Mouse (Mus musculus) heart, adult 11 months (tissue): ENCODE results near the gene Cd44.

Source experiments
- DNase-seq: peaks from one replicate; pipeline ENCODE4 v3.0.0; 2022

Cd44 gene

GRCm38 (mm10) chr2:102913833-102914545 lies 12.5 kb upstream of the Cd44 start:
- peak; percentile 72 for DNase-seq

- no peak for DNase-seq
Measured at GRCm38 (mm10) chr2:102912951-102913350, 11.5 kb upstream of the Cd44 start.

DNA sequence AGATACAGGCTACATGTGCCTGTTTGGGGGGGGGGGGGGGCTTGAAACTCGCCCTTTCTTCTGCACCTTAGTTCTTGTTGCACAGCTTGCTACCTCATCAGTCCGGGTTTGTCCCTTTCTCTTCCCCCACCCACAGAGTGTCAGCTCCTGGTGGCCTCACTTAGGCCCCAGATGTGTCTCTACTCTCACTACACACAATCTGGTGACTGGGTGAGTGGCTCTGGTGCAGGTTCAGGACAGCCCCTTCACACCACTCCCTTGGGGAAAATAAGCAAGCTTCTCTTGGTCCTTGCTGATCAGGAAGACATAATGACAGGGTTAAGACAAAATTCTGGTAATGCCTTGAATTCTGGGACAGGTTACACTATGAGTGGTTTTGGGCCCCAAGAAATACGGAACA lies 11.0 kb upstream of the Cd44 start:
- no peak for DNase-seq

GRCm38 (mm10) chr2:102909403-102909802 lies 7.9 kb upstream of the Cd44 start:
- no peak for DNase-seq

GRCm38 (mm10) chr2:102905604-102906003 lies 4.1 kb upstream of the Cd44 start:
- DNase-seq: no peak

DNA sequence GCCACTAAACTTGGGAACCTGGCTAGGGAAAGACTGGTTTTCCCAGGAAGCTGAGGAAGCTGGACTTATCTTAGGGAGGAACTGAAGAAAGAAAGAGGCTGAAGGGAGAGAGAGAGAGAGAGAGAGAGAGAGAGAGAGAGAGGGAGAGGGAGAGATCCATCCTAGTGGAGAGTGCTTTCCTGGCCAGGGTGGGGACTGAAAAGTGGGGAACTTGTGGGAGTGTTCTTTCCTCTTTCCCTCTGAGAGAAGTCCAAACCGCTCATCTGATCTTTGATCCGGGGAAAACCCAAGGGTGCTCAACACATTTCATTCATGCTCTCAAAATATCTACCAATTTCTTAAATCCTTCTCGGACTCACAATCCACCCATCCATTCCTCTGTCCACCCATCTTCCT lies 361 bp upstream of the Cd44 start:
- DNase-seq: no peak

GRCm38 (mm10) chr2:102900230-102900721 lies 1.2 kb downstream of the Cd44 start:
- DNase-seq: no peak

- DNase-seq: peak; percentile 91
Measured at GRCm38 (mm10) chr2:102899238-102899637, 2.2 kb downstream of the Cd44 start.

DNA sequence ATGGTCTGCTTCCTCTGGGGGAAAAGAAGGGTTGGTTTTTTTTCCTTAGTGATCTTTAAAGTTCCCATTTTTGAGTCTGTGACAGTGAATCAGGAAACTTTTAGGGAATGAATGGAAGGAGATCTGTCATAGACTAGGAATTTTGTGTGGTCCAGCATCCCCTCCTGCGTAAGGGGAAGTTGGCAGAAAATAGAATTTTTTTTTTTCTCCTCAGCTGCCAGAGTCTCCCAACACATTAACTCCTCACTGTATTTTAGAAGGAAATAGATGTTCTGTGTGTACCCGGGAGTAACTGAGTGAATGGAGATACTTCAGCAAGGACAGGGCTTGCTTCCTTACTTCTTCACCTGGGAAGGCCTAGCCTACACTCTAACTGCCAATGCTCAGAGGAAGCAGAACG lies 2.9 kb downstream of the Cd44 start:
- no peak for DNase-seq

DNA sequence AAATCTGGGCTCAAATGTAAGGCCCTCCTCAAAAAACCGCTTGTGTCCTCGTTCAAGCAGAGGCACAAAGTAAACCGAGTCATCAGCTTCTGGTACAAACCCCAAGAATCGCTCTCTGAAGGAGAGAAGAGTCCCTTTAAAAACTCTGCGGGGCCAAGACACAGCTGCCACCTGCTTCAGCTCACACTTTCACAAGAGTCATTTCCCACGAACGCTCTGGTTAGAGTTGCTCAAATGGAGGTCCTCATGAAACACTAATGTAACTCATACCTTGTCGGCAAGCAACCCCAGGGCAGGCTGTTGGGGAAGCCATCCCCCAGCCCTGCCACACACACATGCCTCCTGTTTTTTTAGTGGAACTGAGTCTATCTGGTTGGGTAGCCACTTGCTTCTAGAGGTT lies 5.3 kb downstream of the Cd44 start:
- no peak for DNase-seq

DNA sequence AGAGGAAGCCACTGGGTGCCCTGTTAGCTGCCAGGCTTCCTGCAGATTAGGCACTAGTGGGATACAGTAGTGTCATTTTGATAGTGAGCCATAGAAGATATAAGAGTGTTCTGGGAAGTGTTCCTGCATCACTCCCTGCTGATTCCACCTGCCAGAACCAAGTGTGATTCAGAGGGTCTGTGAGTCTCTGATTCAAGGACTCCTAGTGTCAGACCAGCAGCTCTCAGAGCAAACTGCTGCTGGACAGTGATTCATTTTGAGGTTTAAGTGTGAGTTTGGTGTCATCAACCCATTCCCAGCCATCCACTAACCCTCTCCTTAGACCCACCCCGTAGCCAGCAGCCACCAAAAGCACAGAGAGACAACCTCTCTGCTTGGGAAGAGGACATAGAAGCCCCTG lies 6.3 kb downstream of the Cd44 start:
- no peak for DNase-seq

DNA sequence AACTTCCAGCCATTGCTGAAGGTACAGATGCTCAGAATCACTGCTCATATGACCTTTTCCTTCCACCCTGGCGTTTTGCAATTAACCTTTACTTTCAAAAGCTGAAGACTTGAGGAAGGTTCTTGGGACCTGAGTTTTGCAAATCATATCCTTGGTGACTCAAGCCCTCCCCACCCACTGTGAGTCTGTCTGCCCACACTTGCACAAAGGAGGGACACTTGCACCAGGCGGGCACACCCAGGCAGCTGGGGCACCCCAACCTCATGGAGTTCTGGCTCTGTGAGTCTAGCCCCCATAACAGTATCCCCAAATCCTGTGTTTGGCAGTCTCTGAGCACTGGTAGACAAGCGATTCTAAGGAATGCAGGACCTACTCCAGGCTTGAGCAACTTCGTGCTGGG lies 6.7 kb downstream of the Cd44 start:
- DNase-seq: no peak

GRCm38 (mm10) chr2:102888688-102889225 lies 12.7 kb downstream of the Cd44 start:
- DNase-seq: peak; percentile 70

- DNase-seq: no peak
Measured at GRCm38 (mm10) chr2:102887137-102887536, 14.3 kb downstream of the Cd44 start.

DNA sequence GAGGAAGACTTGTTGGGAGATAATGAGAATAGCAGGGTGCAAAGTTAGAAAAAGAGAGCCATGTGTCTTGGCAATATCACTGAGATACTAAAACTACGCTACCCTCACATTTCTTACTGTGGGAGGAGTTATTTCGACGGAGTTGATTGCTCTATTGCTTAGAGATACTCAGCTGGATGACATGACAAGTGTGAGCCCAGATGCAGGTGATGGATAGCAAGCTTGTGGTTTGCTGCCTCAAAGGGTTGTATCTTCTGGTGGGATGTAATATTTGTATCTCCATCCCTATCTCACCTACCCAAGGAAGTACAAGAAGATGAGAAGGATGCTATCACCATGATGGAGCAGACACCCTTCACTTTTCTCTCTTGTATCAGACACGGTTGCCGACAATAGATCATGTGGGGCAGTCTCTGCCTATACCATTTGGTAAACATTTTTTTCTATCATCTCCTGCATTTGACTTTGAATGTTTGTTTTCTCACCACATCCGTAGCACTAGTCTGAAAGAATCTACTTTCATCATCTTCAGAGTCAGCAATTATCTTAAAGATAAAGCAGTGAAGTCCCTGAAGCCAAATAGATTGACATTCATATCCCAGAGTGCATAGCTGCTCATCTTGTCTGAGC lies 15.0 kb downstream of the Cd44 start:
- peak; percentile 34 for DNase-seq

GRCm38 (mm10) chr2:102882597-102883272 lies 18.7 kb downstream of the Cd44 start:
- peak; percentile 95 for DNase-seq

GRCm38 (mm10) chr2:102882004-102882588 lies 19.4 kb downstream of the Cd44 start:
- DNase-seq: peak; percentile 94

- peak; percentile 30 for DNase-seq
Measured at GRCm38 (mm10) chr2:102878513-102878912, 23.0 kb downstream of the Cd44 start.

DNA sequence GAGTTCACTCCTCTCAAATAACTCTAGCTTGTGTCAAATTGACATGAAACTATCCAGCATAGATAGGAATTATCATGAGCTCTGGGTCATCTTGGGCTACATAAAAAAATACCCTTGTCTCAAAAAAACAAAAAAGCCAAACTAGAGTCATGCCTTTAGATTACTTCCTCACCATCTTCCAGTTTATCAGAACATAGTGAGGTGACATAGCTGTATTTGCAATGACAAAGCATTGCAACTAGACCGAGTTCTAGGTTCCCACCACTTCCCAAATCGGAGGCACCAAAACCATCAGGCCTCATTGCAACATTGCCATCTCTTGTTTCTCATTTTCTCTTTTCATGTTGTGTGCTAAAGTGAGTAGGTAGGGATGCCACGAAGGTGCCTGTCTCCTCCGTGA lies 24.0 kb downstream of the Cd44 start:
- peak; percentile 16 for DNase-seq

- DNase-seq: peak; percentile 82
Measured at GRCm38 (mm10) chr2:102876141-102876540, 25.3 kb downstream of the Cd44 start.

- DNase-seq: peak; percentile 94
Measured at GRCm38 (mm10) chr2:102873848-102874247, 27.6 kb downstream of the Cd44 start.

DNA sequence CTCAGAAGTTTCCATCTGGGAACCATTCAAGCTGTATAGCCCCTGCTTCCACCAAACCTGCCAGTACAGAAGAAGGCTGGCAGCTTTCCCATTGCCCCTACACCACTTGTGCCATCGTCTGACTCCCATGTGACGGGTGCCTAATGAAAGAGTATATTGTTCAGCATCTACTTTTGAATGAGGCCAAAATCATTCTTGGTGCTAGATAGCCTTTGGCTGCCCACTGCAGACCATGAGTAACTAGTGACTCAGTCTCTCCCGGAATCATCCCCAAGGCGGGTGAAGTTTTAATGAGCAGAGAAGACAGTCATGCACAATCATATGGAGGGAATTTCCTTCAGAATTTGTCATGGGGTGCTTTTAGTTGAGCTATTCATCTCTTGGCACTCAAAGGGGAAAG lies 28.3 kb downstream of the Cd44 start:
- DNase-seq: peak; percentile 70

DNA sequence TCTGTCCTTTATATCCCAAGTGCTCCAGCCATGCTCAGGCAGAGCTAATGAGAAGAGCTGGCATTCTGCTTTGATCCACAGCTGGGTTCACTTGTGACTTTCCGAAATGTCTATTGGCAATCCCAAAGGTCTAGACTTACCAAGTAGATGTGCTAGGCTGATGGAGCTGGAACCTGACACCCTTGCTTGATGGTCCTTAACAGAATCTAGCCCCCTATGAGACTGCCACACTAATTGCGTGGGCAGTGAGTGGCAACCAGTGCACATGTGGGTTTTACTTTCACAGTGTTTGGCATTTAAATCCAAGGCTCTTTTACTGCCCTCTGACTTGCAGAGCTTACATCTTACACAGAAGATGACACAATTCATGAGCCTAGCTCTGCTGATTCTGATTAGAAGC lies 29.0 kb downstream of the Cd44 start:
- peak; percentile 68 for DNase-seq
